Mouse (Mus musculus) adrenal gland, adult (tissue): ENCODE results near the gene Gltp.

Source experiments
- DNase-seq, 2 experiments: peaks; one replicate each; pipeline ENCODE4 v3.0.0; 2022 to 2023; ENCODE audit warnings: low spot score in 1 of 2; ENCODE audit not compliant: inconsistent age in 2 of 2

The Gltp gene

DNA sequence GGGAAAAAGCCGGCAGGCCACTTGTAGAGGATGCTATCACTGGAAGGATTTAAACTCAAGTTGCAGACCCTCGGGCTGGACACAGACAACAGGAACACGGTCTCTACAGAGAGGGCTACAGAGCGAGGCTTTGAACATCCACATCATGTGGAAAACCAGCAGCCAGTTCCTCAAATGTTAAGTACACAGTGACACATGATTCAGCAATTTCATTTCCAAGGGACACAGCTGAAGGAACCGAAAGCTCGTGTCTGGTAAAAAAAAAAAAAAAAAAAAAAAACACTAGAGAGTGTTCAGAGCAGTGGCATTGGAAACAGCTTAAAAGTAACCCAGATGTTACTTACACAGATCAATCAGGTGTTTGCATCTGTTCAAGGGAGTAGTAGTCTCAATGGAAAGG, 29.8 kb downstream of the Gltp start:
- no peak for DNase-seq

DNA sequence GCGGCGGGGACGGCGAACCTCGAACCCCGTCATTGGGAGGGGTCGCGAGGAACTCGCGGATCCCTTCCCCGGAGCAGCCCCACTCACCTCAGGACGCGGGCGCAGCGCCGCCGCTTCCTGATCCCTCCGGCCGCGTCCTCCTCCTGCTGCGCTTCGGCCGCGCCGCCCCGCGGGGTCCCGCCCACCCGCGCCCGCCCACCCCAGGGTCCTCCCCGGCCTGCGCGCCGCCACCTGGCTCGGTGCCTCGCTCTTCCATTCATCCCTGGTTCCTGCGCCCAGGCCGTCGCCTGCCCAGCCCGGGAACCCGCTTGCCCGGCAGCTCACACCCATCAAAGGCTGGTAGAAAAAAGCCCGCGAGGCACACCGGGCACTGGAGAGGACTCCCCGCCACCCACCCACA, 32.5 kb downstream of the Gltp start, which contains the start of gene Trpv4:
Trpv4 (minus strand) TSS at position 167 of the 400 bp plus-strand sequence.
- no peak for DNase-seq

DNA sequence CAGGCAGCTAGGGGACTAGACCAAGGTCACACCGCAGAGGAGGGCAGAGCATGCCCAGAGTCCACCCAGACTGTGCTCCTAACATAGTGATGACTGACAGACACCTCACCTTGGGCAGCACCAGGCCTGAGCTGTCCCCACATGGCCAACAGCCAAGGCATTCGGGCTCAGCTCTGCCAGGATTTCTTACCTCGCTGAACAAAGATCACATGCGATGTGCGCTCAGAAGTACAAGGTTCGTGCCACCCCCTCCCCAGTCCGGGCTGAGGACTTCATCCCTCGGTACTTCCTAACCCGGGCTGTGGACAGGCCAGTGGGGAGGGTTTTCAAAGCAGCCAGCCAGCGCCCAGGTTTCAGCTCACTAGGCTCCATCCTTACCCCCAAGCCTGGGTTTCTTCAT, 33.4 kb downstream of the Gltp start:
- peak in 1 of 2 experiments; percentile 60 for DNase-seq

DNA sequence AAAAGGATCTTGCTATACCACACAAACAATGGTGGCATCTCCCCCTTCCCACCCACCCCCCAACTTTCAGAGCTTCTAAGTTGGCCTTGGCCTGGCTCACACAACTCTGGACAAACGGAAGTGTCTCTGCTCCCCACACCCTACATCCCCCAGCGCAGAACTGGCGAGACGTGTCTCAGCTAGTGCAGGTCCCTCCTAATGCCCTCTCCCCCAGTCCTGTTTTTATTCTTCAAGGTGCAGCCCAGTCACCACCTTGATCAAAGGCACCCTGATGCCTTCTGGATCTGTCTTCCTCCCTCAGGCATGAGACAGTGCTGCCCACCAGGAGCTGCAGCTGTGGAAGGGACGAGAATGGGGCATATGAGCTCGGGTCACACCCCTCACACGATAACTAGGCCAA, 34.5 kb downstream of the Gltp start:
- DNase-seq = no peak

DNA sequence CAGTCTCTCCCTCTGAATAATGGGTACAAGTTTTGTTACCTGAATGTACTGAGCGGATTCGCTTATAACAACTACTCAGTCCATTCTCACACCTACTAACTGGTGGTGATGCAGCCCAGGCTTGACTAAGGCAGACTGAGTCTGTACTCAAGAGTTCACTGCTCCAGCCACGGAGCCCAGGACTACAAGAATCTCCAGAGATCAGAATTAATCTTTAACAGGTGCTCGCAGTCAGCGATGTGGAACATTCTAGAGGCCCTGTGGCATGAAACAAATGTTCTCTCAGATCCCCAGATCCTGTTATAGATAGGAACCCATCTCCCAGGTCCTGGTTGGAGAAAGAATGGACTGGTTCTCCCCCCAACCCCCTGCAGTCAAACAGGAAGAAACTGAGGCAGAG, 35.1 kb downstream of the Gltp start:
- no peak for DNase-seq

DNA sequence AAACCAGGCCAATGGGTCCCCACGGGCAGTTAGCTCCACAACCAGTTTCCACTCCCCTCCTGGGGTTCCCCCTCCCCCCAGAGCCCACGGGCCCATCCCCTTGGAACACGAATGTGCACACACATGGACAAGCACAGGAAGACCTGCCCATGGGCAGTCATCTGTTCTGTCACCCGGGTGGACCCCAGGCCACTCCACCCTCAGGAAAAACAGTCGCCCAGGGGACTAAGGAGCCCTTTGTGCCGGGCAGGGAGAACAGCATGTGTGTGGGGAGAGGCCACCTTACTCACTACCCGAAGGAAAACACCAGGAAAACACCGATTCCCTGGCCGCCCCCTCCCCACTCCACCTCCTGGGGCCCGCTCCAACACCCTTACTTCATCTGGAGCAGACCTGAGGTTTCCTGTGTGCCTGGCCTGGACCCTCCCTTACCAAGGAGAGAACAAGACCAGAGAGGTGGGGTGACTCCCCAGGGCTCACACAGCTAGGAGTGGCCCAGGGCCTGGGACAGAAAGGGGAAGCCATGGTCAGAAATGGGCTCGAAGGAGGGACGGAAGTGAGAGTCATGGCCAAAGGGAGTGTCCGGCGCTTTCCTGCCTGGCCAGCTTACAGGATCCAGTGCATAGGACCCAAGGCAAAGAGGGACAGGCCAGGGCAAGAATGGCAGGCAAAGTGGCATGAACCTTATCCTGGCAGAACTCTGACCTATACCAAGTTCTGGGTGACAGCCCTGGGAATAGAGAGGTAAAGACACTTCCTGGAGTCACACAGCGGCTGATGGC, 36.9 kb downstream of the Gltp start:
- peak in 1 of 2 experiments; percentile 50 for DNase-seq

DNA sequence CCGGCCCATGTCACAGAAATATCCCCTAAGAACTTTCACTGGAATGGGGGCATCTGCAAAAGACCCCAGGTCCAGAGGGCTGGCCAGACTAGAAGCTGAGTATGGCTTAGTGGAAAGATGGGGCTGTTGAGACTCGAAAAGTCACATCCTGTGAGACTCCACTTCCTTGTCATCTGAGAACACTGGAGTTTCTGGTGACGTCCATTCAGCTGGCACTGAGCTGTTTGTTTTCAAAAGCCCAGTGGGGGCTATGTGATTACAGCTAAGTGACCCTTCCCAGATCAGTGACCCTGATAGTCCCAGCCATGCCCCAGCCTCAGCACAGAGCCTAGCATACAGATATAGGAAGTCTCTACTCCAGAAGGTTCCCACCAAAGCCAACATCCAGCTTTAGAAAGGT, 39.3 kb downstream of the Gltp start:
- no peak for DNase-seq

DNA sequence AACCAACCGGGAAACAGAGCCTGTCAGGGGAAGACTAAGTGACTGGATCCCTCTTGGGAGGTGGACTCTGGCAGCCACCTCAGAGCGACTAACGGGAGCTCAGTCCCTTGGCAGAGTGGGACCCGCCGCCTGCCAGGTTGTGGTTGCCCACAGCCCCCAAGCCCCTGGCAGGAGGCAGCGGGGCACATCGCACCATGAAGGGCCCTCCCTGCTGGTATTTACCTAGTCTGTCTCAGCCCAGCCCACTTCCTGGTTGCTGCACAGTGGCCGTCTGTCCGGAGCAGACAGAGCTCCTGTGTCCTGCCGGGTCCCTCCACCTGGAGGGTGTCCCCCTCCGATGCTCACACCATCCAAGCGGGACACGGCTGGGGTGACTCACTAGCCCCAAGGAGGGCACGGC, 39.8 kb downstream of the Gltp start:
- no peak for DNase-seq

DNA sequence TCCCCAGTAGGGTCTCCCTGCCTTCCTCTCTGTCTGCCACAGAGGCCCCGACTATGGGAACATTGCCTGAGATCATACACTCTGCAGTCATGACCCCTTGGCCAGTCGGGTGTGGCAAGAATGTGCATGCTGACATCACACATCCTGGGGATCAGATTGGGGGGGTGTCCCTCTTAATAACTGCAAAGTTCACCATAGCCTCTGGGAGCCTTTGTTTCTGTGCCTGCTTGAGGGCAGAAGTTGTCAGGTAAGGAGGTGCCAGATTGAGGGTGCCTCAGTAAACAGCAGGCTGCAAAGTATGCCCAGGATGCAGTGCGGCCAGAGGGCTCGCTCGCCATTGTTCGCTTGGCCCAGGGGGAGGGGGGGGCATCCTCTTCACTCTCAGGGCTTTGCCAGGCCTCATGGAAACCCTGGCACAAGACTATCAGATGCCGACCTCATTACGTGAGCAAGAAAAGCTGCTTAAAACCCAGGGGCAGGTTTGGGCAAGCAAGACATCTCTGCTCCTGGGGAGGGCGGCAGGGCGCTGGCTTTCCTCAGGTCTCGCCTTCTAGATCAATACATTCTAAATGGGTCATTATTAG, 42.0 kb downstream of the Gltp start:
- no peak for DNase-seq

DNA sequence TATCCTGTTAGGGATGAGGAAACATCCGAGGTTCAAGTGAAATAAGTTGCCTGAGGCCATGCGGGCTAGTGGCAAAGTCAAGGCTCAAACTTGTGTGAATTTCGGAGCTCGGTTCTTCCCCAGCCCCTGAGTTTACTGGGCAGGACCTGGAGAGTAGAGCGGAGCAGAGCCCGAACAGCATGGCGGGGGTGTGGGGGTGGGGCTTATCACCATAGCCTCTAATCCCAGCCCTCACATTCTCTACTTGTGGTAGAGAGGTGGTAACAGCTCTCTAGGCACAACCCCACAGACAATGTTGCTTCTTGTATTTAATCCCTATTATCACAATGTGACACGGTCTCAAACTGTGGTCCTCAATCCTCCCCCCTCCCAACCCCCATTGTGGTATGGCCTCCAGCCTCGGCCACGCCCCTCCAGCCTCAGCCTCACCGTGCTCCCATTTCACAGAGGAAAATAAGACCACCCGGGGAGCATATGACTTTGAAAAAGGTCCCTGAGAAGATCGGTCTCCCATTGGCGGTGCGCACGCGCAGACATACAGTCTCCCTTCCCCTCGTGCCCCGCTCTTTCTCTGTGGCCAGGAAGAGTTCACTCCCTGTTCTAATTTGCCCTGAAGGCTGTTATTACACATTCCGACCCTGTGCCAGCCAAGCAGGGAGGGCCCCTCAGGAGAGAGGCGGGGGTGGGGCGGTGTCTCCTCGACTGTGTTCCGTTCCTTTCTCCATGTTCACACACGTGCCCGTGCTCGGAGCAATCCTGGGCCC, 43.4 kb downstream of the Gltp start:
- DNase-seq = peak; percentile 30 to 61

DNA sequence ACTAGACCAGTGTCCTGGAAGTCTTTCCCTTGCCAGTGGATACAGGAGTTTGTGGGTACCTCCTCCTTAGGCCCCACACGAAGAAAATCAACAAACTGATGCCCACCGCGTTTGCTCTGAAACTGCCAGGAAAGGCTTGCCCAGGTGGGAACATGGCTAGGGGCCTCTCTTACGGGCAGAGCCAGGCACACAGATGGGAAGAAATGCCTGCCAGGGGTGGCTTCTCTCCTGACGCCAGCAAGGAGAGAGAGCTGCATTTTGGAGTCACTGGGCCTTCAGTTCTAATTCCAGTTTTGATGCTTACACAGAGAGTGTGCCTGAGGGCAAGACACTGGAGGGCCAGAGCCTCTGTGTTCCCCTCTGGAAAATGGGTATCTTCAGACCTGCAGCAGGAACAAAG, 44.9 kb downstream of the Gltp start:
- DNase-seq = no peak

DNA sequence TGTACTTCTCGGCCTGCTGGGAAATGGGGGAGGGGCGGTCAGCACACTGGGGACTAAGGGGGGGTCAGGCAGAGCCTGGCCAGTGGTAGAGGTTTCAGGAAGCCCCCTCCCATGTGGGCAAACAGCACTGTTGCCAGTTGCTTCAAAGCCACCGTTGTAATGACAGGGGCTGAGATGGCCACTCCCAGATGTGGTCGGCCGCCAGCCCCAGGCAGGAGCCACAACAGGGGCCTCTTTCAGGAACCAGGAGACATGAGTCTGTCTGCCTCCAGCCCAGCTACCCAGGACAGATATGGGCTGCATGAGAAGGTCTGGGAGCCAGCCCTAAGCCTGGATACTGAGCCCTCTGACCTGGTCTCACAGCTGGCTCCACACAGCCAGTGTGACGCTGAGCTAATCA, 45.9 kb downstream of the Gltp start:
- no peak for DNase-seq

DNA sequence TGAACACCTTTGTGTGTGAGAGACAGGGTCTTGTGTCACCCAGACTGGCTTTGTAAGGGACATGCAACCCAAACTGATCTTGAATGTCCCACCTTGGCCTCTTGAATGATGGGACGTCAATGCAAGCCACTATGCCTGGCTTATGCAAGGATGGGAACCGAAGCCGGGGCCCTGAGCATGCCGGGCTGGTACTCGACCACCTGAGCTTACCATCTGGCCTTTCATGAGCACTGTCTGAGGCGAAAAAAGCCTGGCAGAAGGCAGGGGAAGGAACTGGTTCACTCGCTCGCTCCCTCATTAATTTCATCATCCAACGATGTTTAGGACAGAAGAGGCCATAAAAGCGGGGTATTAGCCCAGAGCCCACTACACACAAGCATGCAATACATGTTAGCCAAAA, 50.0 kb downstream of the Gltp start:
- DNase-seq = no peak

DNA sequence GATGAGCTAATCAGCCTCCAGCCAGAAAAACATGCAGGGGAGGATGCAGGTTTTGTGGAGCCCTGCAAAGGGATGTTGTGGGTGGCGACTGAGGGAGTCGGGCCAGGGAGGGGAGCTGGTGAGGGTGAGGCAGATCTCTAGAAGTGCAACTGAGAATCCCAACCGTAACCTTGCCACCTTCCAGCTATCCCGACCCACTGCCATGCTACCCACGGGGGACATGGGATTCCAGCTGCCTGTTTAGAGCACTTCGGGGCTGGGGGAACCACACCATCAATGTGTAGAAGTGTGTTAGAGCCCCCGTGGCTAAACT, 51.2 kb downstream of the Gltp start:
- no peak for DNase-seq

DNA sequence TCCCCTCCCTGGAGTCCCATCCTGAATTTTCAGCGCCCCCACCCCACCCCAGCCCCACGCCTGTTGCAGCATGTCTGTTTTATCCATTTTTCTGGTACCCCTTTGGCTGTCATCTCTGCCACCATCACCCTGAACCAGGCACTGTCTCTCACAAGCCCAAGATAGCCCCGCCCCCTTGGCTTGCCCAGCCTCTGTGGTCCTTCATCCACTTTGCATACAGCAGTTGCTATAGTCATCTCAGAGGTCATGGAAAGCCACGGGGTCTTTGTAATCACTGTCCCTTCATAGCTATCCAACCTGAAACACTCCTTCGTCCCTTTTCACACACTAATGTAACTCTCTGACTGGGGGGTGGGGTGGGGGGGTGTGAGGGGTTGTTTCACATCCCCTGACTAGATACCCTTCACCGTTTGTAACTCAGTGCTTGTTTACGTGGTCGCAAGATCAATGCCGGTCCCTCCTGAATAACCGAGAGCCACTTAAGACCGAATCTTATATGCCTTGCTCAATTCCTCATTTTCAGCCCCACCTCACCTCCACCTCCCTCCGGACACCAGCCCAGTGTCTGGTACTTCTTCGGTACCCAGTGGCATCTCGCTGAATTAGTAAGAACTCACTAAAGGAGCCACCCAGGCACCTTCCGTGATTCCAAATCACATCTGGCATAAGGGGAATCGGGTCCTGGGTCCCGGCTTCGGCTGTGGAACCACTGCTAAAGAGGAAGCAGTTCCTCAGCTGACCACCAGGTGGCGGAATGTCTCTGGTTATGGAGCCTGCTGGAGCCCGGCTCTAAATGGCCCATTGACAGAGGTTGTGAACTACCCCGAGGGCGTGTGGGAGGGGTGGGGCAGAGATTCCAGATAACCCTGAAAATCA, 51.8 kb downstream of the Gltp start:
- DNase-seq = peak; percentile 83 to 94

DNA sequence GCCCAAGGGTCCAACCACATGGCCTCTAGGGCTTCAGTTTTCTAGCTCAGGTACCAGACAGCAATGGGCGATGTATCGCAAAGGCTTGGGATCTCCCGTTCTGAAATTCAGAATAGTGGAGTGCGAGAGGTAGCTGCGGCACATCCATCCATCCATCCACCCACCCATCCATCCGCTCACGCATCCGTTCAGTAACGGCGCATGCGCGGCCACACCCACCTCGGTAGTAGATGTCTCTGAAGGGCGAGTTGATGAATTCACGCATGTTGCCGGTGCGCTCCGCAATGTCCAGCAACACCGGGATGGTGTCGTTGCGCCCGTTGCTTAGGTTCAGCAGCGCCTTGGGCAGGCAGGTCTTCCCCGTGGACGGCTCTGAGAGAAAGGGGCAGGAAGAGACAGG, 54.7 kb downstream of the Gltp start:
- DNase-seq = no peak

DNA sequence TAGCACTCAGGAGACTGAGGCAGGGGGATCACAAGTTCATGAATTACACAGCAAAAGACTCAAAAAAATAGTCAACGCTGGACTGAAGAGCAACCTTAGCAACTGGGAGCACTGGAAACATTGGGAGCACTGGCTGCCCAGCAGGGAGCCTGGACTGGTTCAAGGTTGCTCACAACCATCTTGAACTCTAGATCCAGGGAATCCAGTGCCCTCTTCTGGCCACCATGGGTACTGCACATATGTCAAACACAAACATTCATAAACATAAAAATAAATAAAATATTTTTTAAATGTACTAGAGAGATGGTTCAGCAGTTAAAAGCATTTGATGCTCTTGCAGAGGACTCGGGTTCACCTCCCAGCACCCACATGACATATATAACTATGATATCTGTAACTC, 59.4 kb downstream of the Gltp start:
- DNase-seq = peak in 1 of 2 experiments; percentile 66

DNA sequence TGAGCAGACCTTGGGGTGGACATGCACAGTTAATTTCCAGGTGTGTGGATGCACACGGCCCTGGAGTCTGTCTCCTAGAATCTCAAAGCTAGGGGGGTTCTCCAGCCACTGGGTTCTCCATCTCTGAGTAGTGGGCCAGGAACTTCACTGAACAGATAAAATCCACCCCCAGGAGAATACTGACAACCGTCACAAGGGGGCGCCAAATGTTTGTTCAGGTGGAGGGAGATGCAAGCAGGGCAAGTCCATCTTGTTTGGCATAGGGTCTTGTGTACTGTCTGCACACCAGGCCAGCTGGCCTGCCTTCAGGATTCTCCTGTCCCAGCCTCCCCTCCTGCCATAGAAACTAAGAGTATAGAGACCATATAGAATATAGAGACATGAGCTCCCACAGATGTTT, 65.2 kb downstream of the Gltp start:
- peak in 1 of 2 experiments; percentile 80 for DNase-seq

DNA sequence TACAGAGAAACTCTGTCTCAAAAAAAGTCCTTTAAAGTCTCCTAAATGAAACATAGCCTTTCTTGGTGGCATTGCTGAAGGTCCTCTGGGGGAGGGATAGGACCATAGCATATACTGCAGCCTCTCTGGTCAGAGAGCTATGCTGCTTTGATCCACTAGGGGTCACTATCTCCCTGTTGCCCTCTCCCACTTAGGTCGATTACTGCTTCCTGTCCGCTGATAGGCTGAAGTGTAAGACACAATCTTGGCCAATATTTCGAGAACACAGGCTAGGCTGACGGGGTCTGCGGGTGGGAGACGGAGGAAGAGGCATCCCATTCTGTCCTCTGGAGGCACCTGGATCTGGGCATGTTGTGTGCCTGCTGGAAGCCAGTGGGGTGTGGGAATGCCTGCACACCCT, 70.5 kb downstream of the Gltp start:
- peak in 1 of 2 experiments; percentile 63 for DNase-seq
